Mouse (Mus musculus) limb, embryonic 14.5 days (tissue): ENCODE data around the gene Gm13030. TPM values are rescaled to one million over a fixed set of nuclear protein-coding genes. Genes with fewer than 3 reads are reported as not detected.

ENCODE experiments used
- ATAC-seq: fragments of 200-750 bp; cut with Nextera tagmentation; 2 replicates; pipeline ENCODE4 v1.8.0; 2017; ENCODE audit warnings: low read depth, moderate number of reproducible peaks, moderate TSS enrichment; ENCODE audit not compliant: low FRiP score
- DNase-seq: peaks from one replicate; pipeline ENCODE4 v3.0.0-alpha.2; 2015; ENCODE audit warnings: low spot score
- H3K27ac ChIP-seq: fragments of 300-500 bp; sonication (generic); replicated peaks from 2 replicates; pipeline ENCODE4 v1.5.1; 2014; ENCODE audit warnings: low read depth, mild to moderate bottlenecking, low read length, moderate library complexity, mixed read lengths
- H3K27me3 ChIP-seq: fragments of 300-500 bp; sonication (generic); 2 replicates; pipeline ENCODE4 v1.6.1; 2014; ENCODE audit warnings: low read length, mixed read lengths; ENCODE audit not compliant: control insufficient read depth, insufficient read depth
- H3K36me3 ChIP-seq: fragments of 300-500 bp; sonication (generic); 2 replicates; pipeline ENCODE4 v1.6.1; 2014; ENCODE audit warnings: mild to moderate bottlenecking, low read length, moderate library complexity, mixed read lengths; ENCODE audit not compliant: control insufficient read depth, insufficient read depth
- H3K4me1 ChIP-seq: fragments of 300-500 bp; sonication (generic); 2 replicates; pipeline ENCODE4 v1.6.1; 2014; ENCODE audit warnings: antibody characterized with exemption, low read length, mixed read lengths; ENCODE audit not compliant: control insufficient read depth, insufficient read depth
- H3K4me2 ChIP-seq: fragments of 300-500 bp; sonication (generic); replicated peaks from 2 replicates; pipeline ENCODE4 v1.6.1; 2014; ENCODE audit warnings: low read depth, mild to moderate bottlenecking, low read length, moderate library complexity; ENCODE audit not compliant: severe bottlenecking
- H3K4me3 ChIP-seq: fragments of 300-500 bp; sonication (generic); replicated peaks from 2 replicates; pipeline ENCODE4 v1.5.1; 2014; ENCODE audit warnings: low read length
- H3K9ac ChIP-seq: fragments of 300-500 bp; sonication (generic); 2 replicates; pipeline ENCODE4 v1.6.1; 2014; ENCODE audit warnings: mild to moderate bottlenecking, low read depth, low read length, moderate library complexity; ENCODE audit not compliant: severe bottlenecking
- H3K9me3 ChIP-seq: fragments of 300-500 bp; sonication (generic); 2 replicates; pipeline ENCODE4 v1.6.1; 2016; ENCODE audit warnings: low read length; ENCODE audit not compliant: control insufficient read depth
- POLR2A ChIP-seq: fragments of 200-500 bp; IDR thresholded peaks from 2 replicates; pipeline ENCODE4 v1.8.0; 2012; ENCODE audit warnings: inconsistent platforms, mild to moderate bottlenecking, moderate library complexity, borderline replicate concordance; ENCODE audit not compliant: insufficient read depth, insufficient read length; ENCODE audit errors: extremely low read depth
- WGBS: fragments of 180-500 bp; shearing (Covaris S2); extraction: QIAGEN DNeasy Blood & Tissue Kit; methylation state at CpG from one replicate; pipeline ENCODE4 v1.1.7; 2014; 5-methylcytosine and 5-hydroxymethylcytosine counted together
- polyA plus RNA-seq, 2 experiments: library from polyadenylated mRNA; depleted of rRNA in 1 of 2; stranded (reverse) in 1 of 2; unstranded in 1 of 2; fragments of >200 nt; fragmentation: Nextera tagmentation in 1 of 2; extraction: Ambion mirVana in 1 of 2; gene quantifications; 2 replicates each; pipeline versions ENCODE4 v1.2.1 to v1.2.3; 2012 to 2014

Gene Gm13030
- polyA plus RNA-seq, 2 experiments = not detected

DNA sequence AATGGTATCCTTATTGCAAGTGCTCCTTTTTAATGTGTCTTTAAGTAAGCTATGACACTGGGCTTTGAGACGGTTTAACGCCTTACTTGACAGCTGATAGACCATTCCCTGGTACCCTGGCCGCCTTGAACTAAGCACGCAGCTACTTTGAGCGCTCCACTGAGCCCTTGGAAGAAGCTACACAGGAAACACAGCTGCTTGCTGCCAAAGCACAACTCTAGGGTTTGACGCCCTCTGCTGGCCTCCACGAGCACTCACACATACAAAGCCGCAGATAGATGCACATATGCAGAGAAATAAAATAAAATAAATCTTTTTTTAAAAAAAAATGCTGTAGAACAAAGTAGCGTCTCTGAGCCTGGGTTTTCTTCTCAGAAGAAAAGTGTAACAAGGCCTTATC, 14.5 kb downstream of the Gm13030 start:
- DNase-seq = peak; percentile 29
- no peak overlapping the region for H3K4me3 ChIP-seq
- H3K27ac ChIP-seq = no peak overlapping the region

DNA sequence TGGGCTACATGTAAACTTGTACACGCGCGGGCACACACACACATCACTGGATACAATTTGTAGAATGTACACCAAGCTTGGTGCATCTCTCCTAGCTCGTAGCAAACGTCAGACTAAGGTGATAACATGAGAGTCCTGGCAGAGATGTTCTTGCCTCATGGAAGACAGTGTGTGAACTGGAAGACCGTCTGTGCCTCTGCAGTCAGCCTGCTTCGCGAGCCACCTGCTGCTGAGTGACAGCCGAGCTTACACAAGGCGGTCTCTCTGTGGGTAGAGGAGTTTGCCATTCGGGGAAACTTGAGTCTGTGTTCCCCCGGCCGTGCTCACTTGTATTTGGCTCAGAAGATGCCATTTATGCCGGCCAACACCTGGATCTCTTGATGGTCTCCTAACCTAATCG, 15.3 kb downstream of the Gm13030 start:
- no peak overlapping the region for H3K27ac ChIP-seq
- H3K4me1 ChIP-seq = no peaks in the 10 kb centered on the region
- no peak for DNase-seq
- no peak overlapping the region for H3K4me3 ChIP-seq
- no peaks in the 10 kb centered on the region for H3K9me3 ChIP-seq
- TF ChIP-seq POLR2A = no peak
- 76% methylated on average over 15 of the region's 15 CpGs for WGBS
- no peak overlapping the region for H3K4me2 ChIP-seq
- no peak for ATAC-seq
- no peaks in the 10 kb centered on the region for H3K27me3 ChIP-seq
- H3K36me3 ChIP-seq = no peaks in the 10 kb centered on the region
- no peak overlapping the region for H3K9ac ChIP-seq

More for the DNA sequence above, 14.5 kb downstream of the Gm13030 start:
- 15% methylated on average over 9 of the region's 9 CpGs for WGBS
- Histone ChIP-seq H3K9me3 (no peaks in the 10 kb centered on the region), H3K36me3 (no peaks in the 10 kb centered on the region), H3K4me1 (no peaks in the 10 kb centered on the region), H3K27me3 (no peaks in the 10 kb centered on the region), H3K9ac (no peak overlapping the region), H3K4me2 (peak overlapping the region; percentile 11; the same call in 1 of the 2 replicates)
- peak; percentile 58; the same call in 1 of the 2 replicates for ATAC-seq
- TF ChIP-seq POLR2A = no peak

DNA sequence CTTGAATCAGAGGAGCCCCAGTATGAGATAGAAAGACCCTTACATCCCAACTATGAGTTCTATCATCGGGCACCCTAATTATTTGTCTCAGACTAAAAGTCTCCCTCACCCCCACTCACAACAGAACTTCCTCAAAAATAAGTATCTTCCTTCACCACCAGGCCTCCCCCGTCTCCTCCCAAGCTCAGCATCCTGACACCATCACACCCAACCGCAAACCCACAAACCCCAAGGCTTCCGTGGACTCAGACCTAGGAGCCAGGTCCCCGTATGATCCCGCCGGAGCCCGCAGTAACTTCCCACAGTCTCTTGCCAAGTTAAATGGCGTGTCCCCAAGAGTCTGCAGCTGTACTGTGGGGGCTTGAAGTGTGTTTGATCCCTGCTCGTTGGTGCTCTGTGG, 16.2 kb downstream of the Gm13030 start:
- Histone ChIP-seq H3K36me3 (no peaks in the 10 kb centered on the region), H3K9me3 (no peaks in the 10 kb centered on the region), H3K4me3 (no peak overlapping the region), H3K4me2 (no peak overlapping the region), H3K27me3 (no peaks in the 10 kb centered on the region), H3K27ac (no peak overlapping the region), H3K4me1 (no peaks in the 10 kb centered on the region), H3K9ac (no peak overlapping the region)
- ATAC-seq (no peak), DNase-seq (no peak)
- TF ChIP-seq POLR2A = no peak
- WGBS = 84% methylated on average over 10 of the region's 10 CpGs

DNA sequence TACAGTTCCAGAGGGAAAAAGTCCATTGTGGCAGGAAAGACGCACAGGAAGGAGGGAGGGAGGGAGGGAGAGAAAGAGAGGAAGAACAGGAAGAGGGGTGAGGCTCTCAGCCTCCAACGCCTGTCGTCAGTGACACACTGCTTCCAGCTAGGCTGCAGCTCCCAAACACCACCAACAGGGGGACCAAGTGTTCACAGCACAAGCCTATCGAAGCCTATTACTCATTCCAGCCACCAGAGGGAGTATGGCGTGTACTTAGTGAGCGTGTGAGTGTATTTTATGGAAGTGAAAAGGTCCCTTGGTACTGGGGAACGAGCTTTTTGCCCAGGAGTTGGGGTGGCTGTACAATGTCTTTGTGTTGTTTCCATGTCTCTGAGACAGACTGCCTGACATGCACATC, 17.3 kb downstream of the Gm13030 start:
- no peaks in the 10 kb centered on the region for H3K27me3 ChIP-seq
- ATAC-seq = no peak
- H3K36me3 ChIP-seq = no peaks in the 10 kb centered on the region
- DNase-seq = peak; percentile 71
- H3K9ac ChIP-seq = no peak overlapping the region
- no peak overlapping the region for H3K4me3 ChIP-seq
- no peaks in the 10 kb centered on the region for H3K4me1 ChIP-seq
- H3K27ac ChIP-seq = no peak overlapping the region
- no peaks in the 10 kb centered on the region for H3K9me3 ChIP-seq
- no peak overlapping the region for H3K4me2 ChIP-seq
- TF ChIP-seq POLR2A = no peak
- WGBS = 26% methylated on average over 7 of the region's 7 CpGs

DNA sequence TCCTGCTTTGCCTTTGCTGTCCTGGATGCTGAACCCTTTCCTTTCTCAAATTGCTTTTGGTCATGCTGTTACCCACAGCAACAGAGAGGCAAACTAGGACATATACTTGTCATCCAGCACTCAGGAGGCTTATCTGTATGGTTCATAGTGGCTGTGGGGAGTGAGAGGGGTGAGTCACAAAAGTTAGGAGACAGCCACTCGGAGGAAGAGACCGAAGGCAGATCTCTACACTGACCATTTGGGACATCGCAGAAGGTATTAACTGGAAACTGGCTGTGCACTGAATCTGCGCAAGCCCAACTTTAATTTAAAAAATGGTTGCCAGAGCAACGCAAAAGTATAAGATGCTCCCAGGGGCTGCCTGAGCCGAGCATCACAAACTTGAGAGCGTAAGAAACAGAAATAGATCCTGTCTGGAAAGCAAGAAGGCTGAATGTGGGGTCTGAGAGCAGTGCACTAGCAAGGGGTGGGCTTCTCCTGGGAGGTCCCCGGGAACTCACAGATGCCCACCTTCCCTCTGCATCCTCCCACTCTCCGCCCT, 18.6 kb downstream of the Gm13030 start:
- H3K4me3 ChIP-seq = no peak overlapping the region
- H3K9me3 ChIP-seq = no peaks in the 10 kb centered on the region
- H3K4me2 ChIP-seq = no peak overlapping the region
- H3K4me1 ChIP-seq = no peaks in the 10 kb centered on the region
- no peak for TF ChIP-seq POLR2A
- no peaks in the 10 kb centered on the region for H3K27me3 ChIP-seq
- WGBS = 91% methylated on average over 9 of the region's 9 CpGs
- no peak overlapping the region for H3K27ac ChIP-seq
- no peak overlapping the region for H3K9ac ChIP-seq
- no peak for DNase-seq
- H3K36me3 ChIP-seq = no peaks in the 10 kb centered on the region
- no peak for ATAC-seq

DNA sequence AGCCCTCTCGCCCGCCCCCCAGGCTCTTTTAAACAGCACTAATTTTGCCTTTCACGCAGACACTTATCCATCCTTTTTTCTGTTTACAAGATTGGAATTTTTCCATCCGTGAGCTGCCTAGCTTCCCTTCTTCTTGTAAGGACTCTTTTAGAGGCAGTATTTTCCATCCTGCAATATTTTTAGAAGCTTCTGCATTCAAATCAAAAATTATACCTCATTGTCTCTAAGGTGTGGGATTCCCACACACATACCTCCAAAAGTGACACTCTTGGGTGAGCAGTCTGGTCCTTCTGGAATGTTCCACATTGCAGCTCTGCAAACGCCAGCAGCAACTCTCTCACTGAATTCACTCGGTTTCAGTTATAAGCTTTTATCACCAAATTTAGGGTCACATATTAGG, 20.8 kb downstream of the Gm13030 start:
- Histone ChIP-seq H3K9me3 (no peaks in the 10 kb centered on the region), H3K9ac (no peak overlapping the region), H3K36me3 (no peaks in the 10 kb centered on the region), H3K27ac (no peak overlapping the region), H3K4me1 (no peaks in the 10 kb centered on the region), H3K27me3 (no peaks in the 10 kb centered on the region), H3K4me2 (no peak overlapping the region), H3K4me3 (no peak overlapping the region)
- DNase-seq (no peak), ATAC-seq (no peak)
- 63% methylated on average over 6 of the region's 6 CpGs for WGBS
- TF ChIP-seq POLR2A = no peak
